Mouse (Mus musculus): ENCODE measurements around the gene Hist1h2bk. TPM values are rescaled to one million over a fixed set of nuclear protein-coding genes. Genes with fewer than 3 reads are reported as not detected.

The Hist1h2bk gene
- polyA plus RNA-seq, 1 experiment from 2014 or later: 6.2 TPM

DNA sequence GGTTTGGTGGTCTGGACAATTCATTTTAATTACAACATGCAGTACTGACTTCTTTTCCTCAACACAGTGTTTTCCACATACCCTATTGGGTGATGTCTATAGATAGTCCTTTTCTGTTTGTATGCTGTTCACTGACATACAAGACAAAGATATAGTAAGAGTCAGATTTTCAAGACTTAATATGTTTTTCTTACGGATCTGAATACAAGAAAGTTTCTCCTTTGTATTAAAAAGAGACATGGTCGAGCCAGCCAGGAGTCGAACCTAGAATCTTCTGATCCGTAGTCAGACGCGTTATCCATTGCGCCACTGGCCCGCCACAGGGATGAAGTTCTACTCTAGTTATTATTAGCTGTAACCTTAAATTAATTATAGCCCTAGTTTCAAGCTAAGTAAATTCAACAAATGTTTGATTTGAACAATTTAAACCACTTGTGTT lies 14.8 kb upstream of the Hist1h2bk start:
- ATAC-seq (ENCODE audit: insufficient read depth, low FRiP score, low TSS enrichment) (peak; percentile 76), DNase-seq (ENCODE audit: low spot score) (peak; percentile 67)
- H3K9me3 ChIP-seq (ENCODE audit: control insufficient read depth, low read length): no peaks in the 10 kb centered on the region
- H3K9ac ChIP-seq (ENCODE audit: low read length): no peak overlapping the region
- H3K4me2 ChIP-seq (ENCODE audit: low read depth): peak overlapping the region; percentile 57
- H3K4me3 ChIP-seq (ENCODE audit: low read depth, low read length): peak overlapping the region; percentile 42
- H3K27me3 ChIP-seq (ENCODE audit: control insufficient read depth, insufficient read depth, low read length): peaks cover 10% of the 10 kb centered on the region
- H3K4me1 ChIP-seq (ENCODE audit: control insufficient read depth, insufficient read depth, low read length): 0 out of 2 replicates have a peak, but pooled peaks cover 3% of the 10 kb centered on the region
- WGBS: under 1% methylated on average over 8 of the region's 8 CpGs
- no peak overlapping the region for H3K27ac ChIP-seq (ENCODE audit: low read depth, low read length)
- H3K36me3 ChIP-seq (ENCODE audit: control insufficient read depth, insufficient read depth, low read length): no peaks in the 10 kb centered on the region

DNA sequence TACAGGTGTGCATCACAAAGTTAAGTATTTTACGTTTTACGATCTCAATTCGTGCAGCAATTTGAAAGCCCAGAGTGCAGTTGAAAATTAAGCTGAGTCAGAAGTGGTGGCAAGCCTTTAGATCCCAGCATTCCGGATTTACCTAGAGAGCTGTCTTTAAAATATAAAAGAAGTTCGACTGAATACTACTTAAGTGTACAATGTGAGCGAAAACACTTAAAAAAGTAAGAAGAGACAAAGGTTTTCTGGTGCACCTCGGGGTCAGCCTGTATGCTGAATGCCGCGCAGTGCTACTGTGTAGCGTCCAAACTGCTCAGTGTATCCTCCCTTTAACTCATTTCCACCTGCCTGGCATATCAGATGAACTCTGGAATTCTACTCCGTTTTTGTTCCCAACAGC lies 14.1 kb upstream of the Hist1h2bk start:
- WGBS: 0% methylated on average over 11 of the region's 11 CpGs
- Histone ChIP-seq H3K4me2 (ENCODE audit: low read depth) (peak overlapping the region; percentile 57), H3K9me3 (ENCODE audit: control insufficient read depth, low read length) (no peaks in the 10 kb centered on the region), H3K27me3 (ENCODE audit: control insufficient read depth, insufficient read depth, low read length) (peaks cover 10% of the 10 kb centered on the region), H3K27ac (ENCODE audit: low read depth, low read length) (no peak overlapping the region), H3K9ac (ENCODE audit: low read length) (peak overlapping the region; percentile 36), H3K4me1 (ENCODE audit: control insufficient read depth, insufficient read depth, low read length) (0 out of 2 replicates have a peak, but pooled peaks cover 3% of the 10 kb centered on the region), H3K36me3 (ENCODE audit: control insufficient read depth, insufficient read depth, low read length) (no peaks in the 10 kb centered on the region), H3K4me3 (ENCODE audit: low read depth, low read length) (peak overlapping the region; percentile 42)
- no peak for ATAC-seq (ENCODE audit: insufficient read depth, low FRiP score, low TSS enrichment)
- DNase-seq (ENCODE audit: low spot score): no peak

DNA sequence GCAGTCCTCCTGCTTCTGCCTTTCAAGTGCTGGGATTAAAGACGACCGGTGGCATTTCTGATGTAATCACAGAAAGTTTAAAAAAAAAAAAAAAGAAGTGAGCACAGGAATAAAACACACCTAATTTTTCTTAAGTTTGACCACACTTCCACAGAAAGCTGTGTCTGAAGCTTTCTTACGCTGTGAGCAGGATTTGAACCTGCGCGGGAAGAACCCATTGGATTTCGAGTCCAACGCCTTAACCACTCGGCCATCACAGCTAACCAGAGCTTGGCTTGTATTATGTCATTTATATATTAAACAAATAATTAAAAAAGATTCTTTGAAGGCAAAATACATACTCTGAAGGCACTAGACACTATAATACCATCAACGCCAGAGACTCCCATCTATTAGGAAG lies 13.4 kb upstream of the Hist1h2bk start:
- Histone ChIP-seq H3K4me3 (ENCODE audit: low read depth, low read length) (peak overlapping the region; percentile 42), H3K36me3 (ENCODE audit: control insufficient read depth, insufficient read depth, low read length) (no peaks in the 10 kb centered on the region), H3K9ac (ENCODE audit: low read length) (peak overlapping the region; percentile 15; the same call in 1 of the 2 replicates), H3K27ac (ENCODE audit: low read depth, low read length) (no peak overlapping the region), H3K4me2 (ENCODE audit: low read depth) (peak overlapping the region; percentile 57), H3K27me3 (ENCODE audit: control insufficient read depth, insufficient read depth, low read length) (peaks cover 10% of the 10 kb centered on the region), H3K9me3 (ENCODE audit: control insufficient read depth, low read length) (no peaks in the 10 kb centered on the region), H3K4me1 (ENCODE audit: control insufficient read depth, insufficient read depth, low read length) (0 out of 2 replicates have a peak, but pooled peaks cover 3% of the 10 kb centered on the region)
- under 1% methylated on average over 9 of the region's 9 CpGs for WGBS
- ATAC-seq (ENCODE audit: insufficient read depth, low FRiP score, low TSS enrichment): peak; percentile 64; the same call in 1 of the 2 replicates
- DNase-seq (ENCODE audit: low spot score): peak; percentile 86

DNA sequence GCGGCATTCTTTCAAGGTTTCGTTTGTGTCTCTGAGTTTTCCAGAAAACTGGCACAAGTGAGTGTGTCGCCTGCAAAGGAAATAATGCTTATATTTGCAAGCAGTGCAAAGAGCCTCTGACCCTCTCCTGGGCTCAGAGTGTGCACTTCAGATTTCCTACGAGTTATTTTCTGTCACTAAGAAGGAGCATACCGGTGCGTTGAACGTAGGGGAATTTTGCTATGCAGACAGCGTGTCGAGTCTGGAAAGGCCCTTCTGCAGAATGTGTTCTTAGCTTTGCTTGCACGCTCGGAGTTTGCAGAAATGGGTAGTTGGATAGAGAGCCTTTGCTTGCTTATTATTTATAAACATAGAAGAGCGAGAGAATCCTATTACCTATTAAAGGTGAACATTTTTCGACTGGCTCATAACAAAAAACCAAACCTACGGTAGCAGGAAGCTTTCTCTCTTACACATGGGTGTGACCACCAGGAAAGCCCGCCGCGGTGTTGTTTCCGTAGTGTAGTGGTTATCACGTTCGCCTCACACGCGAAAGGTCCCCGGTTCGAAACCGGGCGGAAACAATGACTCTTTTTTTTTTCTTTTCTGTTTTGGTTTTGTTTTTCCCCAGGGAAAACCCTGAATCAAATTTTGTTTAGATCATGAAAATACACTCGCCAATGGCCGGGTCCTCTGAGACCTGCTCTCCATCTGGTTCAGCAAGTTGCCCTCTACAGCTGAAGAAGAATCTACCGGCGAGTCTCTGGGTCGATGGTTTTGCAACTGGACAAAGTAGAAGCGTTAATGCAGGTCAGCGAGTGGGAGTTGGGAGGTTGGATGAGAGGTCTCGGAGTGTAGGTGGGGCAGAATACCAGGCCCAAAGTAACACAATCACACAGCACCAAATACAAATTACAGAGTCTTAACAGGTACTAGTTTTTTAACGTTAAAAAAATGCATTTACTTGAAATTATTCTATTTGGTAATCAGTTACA lies 9.3 kb upstream of the Hist1h2bk start:
- Histone ChIP-seq H3K36me3 (ENCODE audit: control insufficient read depth, insufficient read depth, low read length) (no peaks in the 10 kb centered on the region), H3K4me2 (ENCODE audit: low read depth) (peak overlapping the region; percentile 57), H3K4me3 (ENCODE audit: low read depth, low read length) (peak overlapping the region; percentile 44), H3K4me1 (ENCODE audit: control insufficient read depth, insufficient read depth, low read length) (no peaks in the 10 kb centered on the region), H3K9ac (ENCODE audit: low read length) (peak overlapping the region; percentile 55), H3K27ac (ENCODE audit: low read depth, low read length) (no peak overlapping the region), H3K27me3 (ENCODE audit: control insufficient read depth, insufficient read depth, low read length) (no peaks in the 10 kb centered on the region), H3K9me3 (ENCODE audit: control insufficient read depth, low read length) (no peaks in the 10 kb centered on the region)
- 0 out of 2 replicates have a peak, but pooled peaks have one; percentile 39 for ATAC-seq (ENCODE audit: insufficient read depth, low FRiP score, low TSS enrichment)
- WGBS: under 1% methylated on average over 35 of the region's 35 CpGs
- peak; percentile 94 for DNase-seq (ENCODE audit: low spot score)

DNA sequence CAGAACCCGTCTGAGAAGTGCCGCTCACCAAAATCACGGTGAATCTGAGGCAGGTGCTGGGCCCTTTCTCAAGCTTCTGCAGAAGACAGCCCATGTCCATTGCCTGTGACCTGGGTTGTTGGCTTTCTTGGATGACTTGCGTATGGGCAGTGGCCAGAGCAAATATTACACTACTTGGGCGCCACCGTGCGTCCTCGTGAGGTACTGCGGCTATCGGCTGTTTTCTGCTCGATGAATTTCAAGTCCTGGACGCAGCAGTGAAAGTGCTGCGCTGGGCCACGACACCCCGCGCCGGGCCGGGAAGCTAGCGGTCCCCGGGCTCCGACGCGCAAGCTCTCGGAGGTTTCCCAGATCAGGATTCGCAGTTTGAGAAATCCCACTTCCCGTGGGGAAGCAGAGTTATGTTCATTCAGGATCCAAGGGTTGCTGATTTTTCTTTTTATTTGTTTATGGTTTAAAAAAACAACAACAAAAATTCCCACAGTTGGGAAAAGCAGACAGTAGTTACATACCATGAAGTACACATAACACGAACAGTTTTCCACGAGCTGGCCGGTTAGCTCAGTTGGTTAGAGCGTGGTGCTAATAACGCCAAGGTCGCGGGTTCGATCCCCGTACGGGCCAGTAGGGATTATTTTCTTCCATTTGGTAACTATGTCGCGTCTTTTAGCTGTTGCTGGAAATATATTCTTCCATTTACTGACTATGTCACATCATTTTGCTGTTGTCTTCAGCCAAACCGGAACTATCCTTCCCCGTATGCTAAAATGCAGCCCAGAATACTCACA lies 6.8 kb upstream of the Hist1h2bk start:
- Histone ChIP-seq H3K4me3 (ENCODE audit: low read depth, low read length) (peak overlapping the region; percentile 35), H3K9me3 (ENCODE audit: control insufficient read depth, low read length) (no peaks in the 10 kb centered on the region), H3K27me3 (ENCODE audit: control insufficient read depth, insufficient read depth, low read length) (no peaks in the 10 kb centered on the region), H3K4me1 (ENCODE audit: control insufficient read depth, insufficient read depth, low read length) (no peaks in the 10 kb centered on the region), H3K27ac (ENCODE audit: low read depth, low read length) (no peak overlapping the region), H3K9ac (ENCODE audit: low read length) (peak overlapping the region; percentile 41), H3K4me2 (ENCODE audit: low read depth) (peak overlapping the region; percentile 37), H3K36me3 (ENCODE audit: control insufficient read depth, insufficient read depth, low read length) (no peaks in the 10 kb centered on the region)
- peak; percentile 80 for ATAC-seq (ENCODE audit: insufficient read depth, low FRiP score, low TSS enrichment)
- under 1% methylated on average over 40 of the region's 40 CpGs for WGBS
- DNase-seq (ENCODE audit: low spot score): peak; percentile 93

DNA sequence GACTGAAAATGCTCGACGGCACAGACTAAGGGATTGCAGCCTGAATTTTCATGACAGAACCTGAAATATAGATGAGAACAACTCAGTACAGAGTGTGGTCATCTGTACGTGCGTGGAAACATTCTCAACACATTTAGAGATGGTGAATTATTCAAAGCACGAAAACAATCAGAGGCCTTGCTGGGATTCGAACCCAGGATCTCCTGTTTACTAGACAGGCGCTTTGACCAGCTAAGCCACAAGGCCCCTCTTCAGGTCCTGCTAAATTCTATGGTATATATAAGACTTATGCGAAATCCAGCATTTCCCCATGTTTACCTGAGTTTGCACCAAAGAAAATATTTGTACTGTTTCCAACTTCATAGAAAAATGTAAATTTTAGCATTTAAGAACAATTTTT lies 5.7 kb upstream of the Hist1h2bk start:
- Histone ChIP-seq H3K27me3 (ENCODE audit: control insufficient read depth, insufficient read depth, low read length) (no peaks in the 10 kb centered on the region), H3K4me2 (ENCODE audit: low read depth) (no peak overlapping the region), H3K4me3 (ENCODE audit: low read depth, low read length) (no peak overlapping the region), H3K9ac (ENCODE audit: low read length) (no peak overlapping the region), H3K4me1 (ENCODE audit: control insufficient read depth, insufficient read depth, low read length) (peaks cover 3% of the 10 kb centered on the region), H3K9me3 (ENCODE audit: control insufficient read depth, low read length) (no peaks in the 10 kb centered on the region), H3K27ac (ENCODE audit: low read depth, low read length) (no peak overlapping the region), H3K36me3 (ENCODE audit: control insufficient read depth, insufficient read depth, low read length) (no peaks in the 10 kb centered on the region)
- no peak for ATAC-seq (ENCODE audit: insufficient read depth, low FRiP score, low TSS enrichment)
- DNase-seq (ENCODE audit: low spot score): no peak
- WGBS: 32% methylated on average over 8 of the region's 8 CpGs

DNA sequence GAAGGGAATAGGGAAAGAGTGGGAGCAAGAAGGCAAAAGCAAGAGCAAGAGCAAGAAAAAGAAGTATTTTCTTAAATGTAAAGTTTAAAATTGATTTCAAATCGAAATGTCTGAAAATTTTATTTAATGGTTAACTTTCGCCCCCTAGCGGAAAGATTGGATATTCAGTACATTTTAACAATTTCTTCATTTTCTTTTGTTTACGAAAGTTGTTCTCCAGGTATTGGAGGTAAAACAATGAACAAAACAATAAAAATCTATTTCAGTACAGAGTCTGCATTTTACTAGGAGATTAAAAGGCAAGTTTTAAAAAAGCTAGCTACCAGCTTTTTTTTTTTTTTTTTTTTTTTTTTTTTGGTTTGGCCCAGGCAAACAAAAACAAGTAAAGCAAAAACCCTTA lies 5.2 kb upstream of the Hist1h2bk start:
- 19% methylated on average over 4 of the region's 4 CpGs for WGBS
- DNase-seq (ENCODE audit: low spot score): no peak
- Histone ChIP-seq H3K27ac (ENCODE audit: low read depth, low read length) (no peak overlapping the region), H3K36me3 (ENCODE audit: control insufficient read depth, insufficient read depth, low read length) (no peaks in the 10 kb centered on the region), H3K9ac (ENCODE audit: low read length) (no peak overlapping the region), H3K4me2 (ENCODE audit: low read depth) (no peak overlapping the region), H3K4me1 (ENCODE audit: control insufficient read depth, insufficient read depth, low read length) (peaks cover 3% of the 10 kb centered on the region), H3K4me3 (ENCODE audit: low read depth, low read length) (no peak overlapping the region), H3K9me3 (ENCODE audit: control insufficient read depth, low read length) (no peaks in the 10 kb centered on the region), H3K27me3 (ENCODE audit: control insufficient read depth, insufficient read depth, low read length) (no peaks in the 10 kb centered on the region)
- no peak for ATAC-seq (ENCODE audit: insufficient read depth, low FRiP score, low TSS enrichment)

DNA sequence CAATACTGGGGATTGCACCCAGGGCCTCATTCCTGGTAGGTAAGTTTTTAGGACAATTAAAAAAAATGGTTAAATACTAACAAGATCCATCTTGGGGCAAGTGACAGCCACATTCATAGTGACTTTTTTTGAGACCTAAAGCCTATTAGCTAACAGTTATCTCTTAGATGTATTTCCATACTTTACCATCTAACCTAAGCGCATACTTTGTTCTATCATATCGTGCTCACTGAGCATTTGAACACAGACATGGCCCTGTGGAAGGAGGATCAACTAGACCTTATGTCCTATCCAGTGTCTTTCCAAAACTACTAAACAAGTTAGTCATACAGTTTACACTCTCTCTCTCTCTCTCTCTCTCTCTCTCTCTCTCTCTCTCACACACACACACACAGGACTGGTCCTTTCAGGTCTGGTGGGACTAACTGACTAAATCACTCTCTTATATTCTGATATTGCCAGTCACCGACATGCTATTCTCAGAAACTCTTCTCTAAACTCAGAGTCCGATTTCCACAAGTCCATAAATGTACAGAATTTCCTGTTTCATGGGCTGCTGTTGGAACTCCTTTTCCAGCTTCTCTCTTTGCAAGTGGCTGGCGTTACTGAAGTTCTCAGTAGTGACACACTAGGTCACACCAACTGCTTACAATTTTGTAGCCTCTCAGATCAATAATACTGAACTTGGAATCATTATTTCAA lies 1.8 kb upstream of the Hist1h2bk start:
- Histone ChIP-seq H3K4me3 (ENCODE audit: low read depth, low read length) (peak overlapping the region; percentile 21), H3K9me3 (ENCODE audit: control insufficient read depth, low read length) (no peaks in the 10 kb centered on the region), H3K27me3 (ENCODE audit: control insufficient read depth, insufficient read depth, low read length) (no peaks in the 10 kb centered on the region), H3K27ac (ENCODE audit: low read depth, low read length) (peak overlapping the region; percentile 75; the same call in 1 of the 2 replicates), H3K4me2 (ENCODE audit: low read depth) (peak overlapping the region; percentile 65), H3K9ac (ENCODE audit: low read length) (peak overlapping the region; percentile 58), H3K4me1 (ENCODE audit: control insufficient read depth, insufficient read depth, low read length) (peaks cover 3% of the 10 kb centered on the region), H3K36me3 (ENCODE audit: control insufficient read depth, insufficient read depth, low read length) (no peaks in the 10 kb centered on the region)
- DNase-seq (ENCODE audit: low spot score) (peak; percentile 26), ATAC-seq (ENCODE audit: insufficient read depth, low FRiP score, low TSS enrichment) (no peak)
- WGBS: 55% methylated on average over 5 of the region's 5 CpGs
